Mouse (Mus musculus) CH12.LX (cell line): Measurements from ENCODE around the gene Nlrp14.

Source experiments
- CTCF ChIP-seq, 2 experiments: IDR thresholded peaks in 1 of 2; conservative IDR thresholded peaks in 1 of 2; 2 replicates each; pipeline ENCODE4 v1.5.1; 2011 to 2012; ENCODE audit warnings: low read depth in 2 of 2, low read length in 2 of 2, improper control_type of control experiment in 1 of 2, inconsistent platforms in 1 of 2, mild to moderate bottlenecking in 1 of 2, moderate library complexity in 1 of 2
- E2F4 ChIP-seq: IDR thresholded peaks from 2 replicates; pipeline ENCODE4 v1.6.1; 2011; ENCODE audit warnings: low read depth, low read length, improper control_type of control experiment; ENCODE audit not compliant: insufficient replicate concordance
- POLR2A ChIP-seq: IDR thresholded peaks from 2 replicates; pipeline ENCODE4 v1.6.1; 2011; ENCODE audit warnings: low read depth, mild to moderate bottlenecking, improper control_type of control experiment, low read length
- POLR2AphosphoS2 ChIP-seq: IDR thresholded peaks from 2 replicates; pipeline ENCODE4 v1.6.1; 2011; ENCODE audit warnings: low read depth, low read length, improper control_type of control experiment
- USF2 ChIP-seq: conservative IDR thresholded peaks from 2 replicates; pipeline ENCODE4 v1.6.1; 2011; ENCODE audit warnings: low read depth, low read length, improper control_type of control experiment
- ZNF384 ChIP-seq: IDR thresholded peaks from 2 replicates; pipeline ENCODE4 v1.6.1; 2012; ENCODE audit warnings: low read depth, low read length, improper control_type of control experiment, inconsistent platforms

- TF ChIP-seq CTCF (conservative IDR thresholded peaks at IDR 0.05 in 1 of 2, IDR thresholded peaks at IDR 0.05 in 1 of 2; ENCODE audit: low read depth in 2 of 2, low read length in 2 of 2) = no peak
- TF ChIP-seq USF2 = no peak
- TF ChIP-seq ZNF384 = no peak
- no peak for TF ChIP-seq POLR2A
- TF ChIP-seq E2F4 = no peak
- TF ChIP-seq POLR2AphosphoS2 = no peak
These were observed 42.5 kb downstream of the Nlrp14 start, which contains the start of gene Rbmxl2 for GRCm38 (mm10) chr7:107209204-107209860.
